Mouse (Mus musculus) myocyte (in vitro differentiated cells): ENCODE data around the gene Slc25a54.

Experiments
- MAX ChIP-seq: IDR thresholded peaks from one replicate; pipeline ENCODE4 v1.6.1; 2011; ENCODE audit warnings: low read depth, mild to moderate bottlenecking, control low read depth
- MYOD1 ChIP-seq, 3 experiments: IDR thresholded peaks; one replicate each; pipeline ENCODE4 v1.6.1; 2011; ENCODE audit warnings: control low read depth in 2 of 3, low read depth in 2 of 3, mild to moderate bottlenecking in 2 of 3, moderate library complexity in 1 of 3; ENCODE audit not compliant: insufficient read length in 2 of 3, control insufficient read depth in 1 of 3
- MYOG ChIP-seq, 3 experiments: IDR thresholded peaks; one replicate each; pipeline ENCODE4 v1.6.1; 2011; ENCODE audit warnings: control low read depth in 2 of 3, low read depth in 2 of 3, mild to moderate bottlenecking in 2 of 3; ENCODE audit not compliant: insufficient read length in 2 of 3, control insufficient read depth in 1 of 3, insufficient read depth in 1 of 3
- POLR2A ChIP-seq: IDR thresholded peaks from one replicate; pipeline ENCODE4 v1.6.1; 2011; ENCODE audit warnings: low read depth, mild to moderate bottlenecking, control low read depth, moderate library complexity; ENCODE audit not compliant: insufficient read length
- POLR2AphosphoS2 ChIP-seq: IDR thresholded peaks from one replicate; pipeline ENCODE4 v1.6.1; 2011; ENCODE audit warnings: low read depth, control low read depth; ENCODE audit not compliant: insufficient read length
- TCF12 ChIP-seq: IDR thresholded peaks from one replicate; pipeline ENCODE4 v1.6.1; 2011; ENCODE audit warnings: mild to moderate bottlenecking, control low read depth; ENCODE audit not compliant: poor library complexity, insufficient read depth, severe bottlenecking
- USF1 ChIP-seq: IDR thresholded peaks from one replicate; pipeline ENCODE4 v1.6.1; 2011; ENCODE audit warnings: low read depth, mild to moderate bottlenecking, control low read depth, moderate library complexity

DNA sequence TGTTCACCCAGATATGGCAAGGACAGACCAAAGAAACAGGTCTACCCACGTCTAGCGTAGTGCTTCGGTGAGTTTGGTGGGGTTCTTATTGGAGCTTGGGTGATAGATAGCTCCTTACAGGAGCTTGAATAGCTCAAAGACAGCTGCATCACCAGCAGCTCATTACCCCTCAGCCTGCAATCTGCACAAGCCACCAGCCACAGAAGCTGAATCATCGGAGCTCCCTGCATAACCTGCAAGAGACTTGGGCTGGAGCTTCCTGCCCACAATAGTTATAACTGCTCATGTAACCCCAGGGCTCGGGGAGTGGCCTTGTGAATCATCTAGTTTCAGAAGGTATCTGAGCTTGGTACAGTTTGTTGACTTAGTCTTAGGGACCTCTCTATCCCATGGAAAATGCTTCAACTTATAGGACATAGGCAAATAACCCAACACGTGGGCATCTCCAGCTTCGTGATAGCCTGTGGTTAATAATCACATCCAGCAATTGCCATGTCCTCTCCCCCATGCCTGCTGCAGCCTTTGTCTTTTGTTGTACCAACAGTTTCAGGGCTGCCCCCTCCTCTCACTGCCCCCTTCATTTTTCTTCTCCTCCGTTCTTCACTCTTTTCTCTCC lies 85.1 kb downstream of the Slc25a54 start:
- TF ChIP-seq POLR2A (no peak), MYOG (IDR thresholded peaks at IDR 0.05; ENCODE audit: control insufficient read depth in 1 of 3, insufficient read depth in 1 of 3, insufficient read length in 2 of 3, low read depth in 2 of 3) (peak in 2 of 3 experiments; percentile 22 to 76), USF1 (peak; percentile 14), MYOD1 (IDR thresholded peaks at IDR 0.05; ENCODE audit: control insufficient read depth in 1 of 3, insufficient read length in 2 of 3, low read depth in 2 of 3) (peak; percentile 4 to 78 (median 77)), POLR2AphosphoS2 (no peak), TCF12 (peak; percentile 15), MAX (no peak)
